Mouse (Mus musculus): ENCODE results near the gene Msh2. TPM values are rescaled to one million over a fixed set of nuclear protein-coding genes. Genes with fewer than 3 reads are reported as not detected.

Msh2 gene
- polyA plus RNA-seq, 1 experiment from 2014 or later, result 99.7 TPM

DNA sequence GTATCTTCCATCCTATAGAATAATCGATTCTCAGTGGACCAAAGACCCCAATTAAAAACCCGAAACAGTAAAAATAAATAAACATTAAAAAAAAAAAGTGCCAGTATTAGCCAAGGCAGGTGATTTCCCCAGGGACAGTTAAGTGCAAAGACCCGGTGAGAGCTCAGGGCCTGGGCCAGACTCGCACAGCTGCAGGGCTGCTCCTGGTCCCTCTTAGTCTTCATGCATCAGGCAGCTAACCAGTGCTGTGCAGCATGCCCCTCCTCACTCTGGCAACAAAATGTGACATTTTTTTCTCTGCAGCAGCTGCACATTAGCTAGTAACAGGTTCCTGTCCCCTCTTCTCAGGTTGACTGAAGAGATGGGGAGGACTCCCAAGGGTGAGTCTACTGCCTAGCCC is 59.8 kb downstream of the Msh2 start:
- DNase-seq (ENCODE audit: low spot score), result no peak
- H3K27ac ChIP-seq (ENCODE audit: low read depth, low read length), result no peak overlapping the region
- no peaks in the 10 kb centered on the region for H3K27me3 ChIP-seq (ENCODE audit: control insufficient read depth, insufficient read depth, low read length)
- H3K4me2 ChIP-seq (ENCODE audit: low read depth, low read length, severe bottlenecking), result no peak overlapping the region
- no peaks in the 10 kb centered on the region for H3K4me1 ChIP-seq (replicated peaks; ENCODE audit: control insufficient read depth, insufficient read depth, low read length)
- peaks cover 2% of the 10 kb centered on the region; the same call in 1 of the 2 replicates for H3K9me3 ChIP-seq (ENCODE audit: control insufficient read depth, low read length)
- 85% methylated on average over 4 of the region's 4 CpGs for WGBS
- no peak overlapping the region for H3K9ac ChIP-seq (ENCODE audit: low read length)
- no peaks in the 10 kb centered on the region; the same call in 1 of the 2 replicates for H3K36me3 ChIP-seq (ENCODE audit: control insufficient read depth, insufficient read depth, low read length)
- ATAC-seq (replicated peaks; ENCODE audit: low FRiP score), result no peak
- H3K4me3 ChIP-seq (ENCODE audit: low read depth, low read length), result no peak overlapping the region

DNA sequence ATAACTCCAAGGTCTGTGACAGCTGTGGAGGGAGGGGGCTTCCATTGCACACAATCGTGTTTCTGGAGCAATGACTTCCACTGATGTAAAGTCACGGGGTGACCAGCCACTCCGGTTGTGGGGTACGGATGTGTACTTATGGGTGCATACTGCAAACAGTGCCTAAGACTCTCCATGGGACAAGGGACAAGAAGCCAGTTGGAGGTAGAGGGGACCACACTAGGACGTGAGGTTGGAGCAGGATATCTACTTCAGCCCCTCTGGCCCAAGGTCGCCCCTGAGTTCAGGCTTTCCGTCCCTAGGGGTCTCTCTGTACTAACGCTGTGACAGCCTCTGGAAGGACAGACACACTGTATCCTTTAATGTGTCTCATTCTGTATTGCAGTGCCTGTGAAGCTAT is 62.3 kb downstream of the Msh2 start:
- Histone ChIP-seq H3K4me3 (ENCODE audit: low read depth, low read length) (no peak overlapping the region), H3K9ac (ENCODE audit: low read length) (no peak overlapping the region), H3K4me2 (ENCODE audit: low read depth, low read length, severe bottlenecking) (no peak overlapping the region), H3K27me3 (ENCODE audit: control insufficient read depth, insufficient read depth, low read length) (no peaks in the 10 kb centered on the region), H3K27ac (ENCODE audit: low read depth, low read length) (no peak overlapping the region), H3K9me3 (ENCODE audit: control insufficient read depth, low read length) (no peaks in the 10 kb centered on the region), H3K4me1 (replicated peaks; ENCODE audit: control insufficient read depth, insufficient read depth, low read length) (no peaks in the 10 kb centered on the region), H3K36me3 (ENCODE audit: control insufficient read depth, insufficient read depth, low read length) (no peaks in the 10 kb centered on the region)
- DNase-seq (ENCODE audit: low spot score) (no peak), ATAC-seq (replicated peaks; ENCODE audit: low FRiP score) (no peak)
- WGBS, result 87% methylated on average over 8 of the region's 8 CpGs

DNA sequence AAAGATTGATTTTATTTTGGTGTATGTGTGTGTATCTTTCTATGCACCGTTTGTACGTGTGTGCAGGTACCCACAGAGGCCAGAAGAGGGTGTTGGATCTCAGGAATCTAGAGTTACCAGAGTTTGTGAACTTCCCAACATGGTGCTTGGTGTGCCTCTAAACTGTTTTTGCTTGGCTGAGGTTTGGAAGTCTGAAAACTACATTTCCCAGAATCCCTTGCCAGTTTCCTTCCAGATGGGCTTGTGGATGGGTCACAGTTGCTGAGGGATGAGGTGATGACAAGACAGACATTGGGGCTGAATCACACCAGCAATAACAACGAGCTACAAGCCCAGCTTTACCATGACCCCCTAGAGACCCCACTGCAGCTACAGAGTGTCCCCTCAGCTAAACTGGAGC is 65.0 kb downstream of the Msh2 start:
- Histone ChIP-seq H3K4me3 (ENCODE audit: low read depth, low read length) (no peak overlapping the region), H3K9me3 (ENCODE audit: control insufficient read depth, low read length) (no peaks in the 10 kb centered on the region), H3K27me3 (ENCODE audit: control insufficient read depth, insufficient read depth, low read length) (no peaks in the 10 kb centered on the region), H3K27ac (ENCODE audit: low read depth, low read length) (no peak overlapping the region), H3K4me2 (ENCODE audit: low read depth, low read length, severe bottlenecking) (no peak overlapping the region), H3K36me3 (ENCODE audit: control insufficient read depth, insufficient read depth, low read length) (no peaks in the 10 kb centered on the region), H3K4me1 (replicated peaks; ENCODE audit: control insufficient read depth, insufficient read depth, low read length) (no peaks in the 10 kb centered on the region), H3K9ac (ENCODE audit: low read length) (no peak overlapping the region)
- ATAC-seq (replicated peaks; ENCODE audit: low FRiP score), result no peak
- 80% methylated on average over 3 of the region's 3 CpGs for WGBS
- DNase-seq (ENCODE audit: low spot score), result no peak

DNA sequence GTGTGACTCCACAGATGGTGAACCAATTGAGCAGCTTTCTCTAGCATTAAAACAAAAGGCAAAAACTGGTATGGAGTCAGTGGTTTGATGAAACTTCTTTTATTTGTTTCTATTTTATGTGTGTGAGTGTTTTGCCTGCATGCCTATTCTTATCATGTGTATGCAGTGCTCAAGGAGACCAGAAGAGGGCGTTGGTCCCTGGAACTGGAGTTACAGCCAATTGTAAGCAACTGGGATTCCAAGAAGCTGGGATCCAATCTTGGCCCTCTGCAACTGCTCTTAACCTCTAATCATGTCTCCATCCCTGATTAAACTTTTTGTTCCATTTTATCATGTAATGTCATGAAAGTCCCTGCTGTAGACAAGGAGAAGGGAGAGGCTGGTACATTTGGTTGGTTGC is 67.7 kb downstream of the Msh2 start:
- no peak for DNase-seq (ENCODE audit: low spot score)
- Histone ChIP-seq H3K27me3 (ENCODE audit: control insufficient read depth, insufficient read depth, low read length) (peaks cover 6% of the 10 kb centered on the region), H3K27ac (ENCODE audit: low read depth, low read length) (no peak overlapping the region), H3K36me3 (ENCODE audit: control insufficient read depth, insufficient read depth, low read length) (no peaks in the 10 kb centered on the region), H3K9me3 (ENCODE audit: control insufficient read depth, low read length) (no peaks in the 10 kb centered on the region), H3K9ac (ENCODE audit: low read length) (no peak overlapping the region), H3K4me1 (replicated peaks; ENCODE audit: control insufficient read depth, insufficient read depth, low read length) (no peaks in the 10 kb centered on the region), H3K4me3 (ENCODE audit: low read depth, low read length) (no peak overlapping the region), H3K4me2 (ENCODE audit: low read depth, low read length, severe bottlenecking) (no peak overlapping the region)
- no peak for ATAC-seq (replicated peaks; ENCODE audit: low FRiP score)
- WGBS, result 60% methylated on average over 1 of the region's 1 CpGs

DNA sequence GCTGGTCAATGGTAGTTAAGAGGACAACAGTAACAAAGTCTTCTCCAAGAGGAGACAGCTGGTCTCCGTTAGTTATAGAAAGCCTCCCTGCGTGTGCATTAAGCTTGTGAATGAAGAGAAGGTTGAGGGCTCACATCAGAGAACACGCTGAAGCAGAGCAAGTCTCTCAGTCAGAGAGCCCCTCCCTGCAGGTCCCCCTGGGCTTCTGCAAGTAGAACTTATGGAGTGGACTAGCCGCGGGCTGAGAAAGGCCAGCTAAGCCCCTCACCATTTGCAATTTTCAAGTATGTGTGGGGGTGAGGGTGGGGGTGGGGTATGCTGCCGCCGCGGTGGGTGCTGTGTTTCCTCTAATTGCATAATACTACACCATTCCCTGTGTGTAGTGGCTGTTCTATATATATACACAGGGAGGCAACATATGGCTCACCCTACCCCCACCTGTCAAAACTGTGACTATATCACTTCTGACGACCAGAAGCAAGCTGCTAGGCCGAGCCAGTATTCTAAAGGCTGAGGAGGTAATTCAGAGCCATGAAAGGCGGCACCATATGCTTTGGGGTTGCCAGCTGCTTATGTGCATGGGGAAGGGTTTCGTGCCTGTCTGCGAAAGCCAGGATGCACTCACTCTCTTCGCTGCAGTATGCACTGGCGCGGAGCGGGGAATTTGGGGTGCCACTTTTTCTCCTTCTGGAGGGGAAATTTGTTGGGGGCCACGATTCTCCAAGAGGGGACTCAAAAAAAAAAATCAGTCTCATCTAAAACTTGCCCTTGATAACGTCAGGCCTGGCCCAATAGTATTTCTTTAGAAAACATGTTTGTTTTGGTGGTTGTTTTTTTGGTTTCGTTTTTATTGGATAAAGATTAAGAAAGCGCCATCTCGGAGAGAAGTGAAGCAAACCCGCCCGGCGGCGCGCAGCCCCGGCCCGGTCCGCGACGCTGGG is 73.1 kb downstream of the Msh2 start:
- Histone ChIP-seq H3K27me3 (ENCODE audit: control insufficient read depth, insufficient read depth, low read length) (peaks cover 37% of the 10 kb centered on the region), H3K4me3 (ENCODE audit: low read depth, low read length) (peak overlapping the region; percentile 48), H3K9ac (ENCODE audit: low read length) (peak overlapping the region; percentile 48), H3K4me1 (replicated peaks; ENCODE audit: control insufficient read depth, insufficient read depth, low read length) (peaks cover 9% of the 10 kb centered on the region; the same call in 1 of the 2 replicates), H3K4me2 (ENCODE audit: low read depth, low read length, severe bottlenecking) (peak overlapping the region; percentile 92), H3K27ac (ENCODE audit: low read depth, low read length) (no peak overlapping the region), H3K9me3 (ENCODE audit: control insufficient read depth, low read length) (no peaks in the 10 kb centered on the region), H3K36me3 (ENCODE audit: control insufficient read depth, insufficient read depth, low read length) (no peaks in the 10 kb centered on the region)
- DNase-seq (ENCODE audit: low spot score) (peak; percentile 65), ATAC-seq (replicated peaks; ENCODE audit: low FRiP score) (peak; percentile 76)
- 13% methylated on average over 32 of the region's 32 CpGs for WGBS

DNA sequence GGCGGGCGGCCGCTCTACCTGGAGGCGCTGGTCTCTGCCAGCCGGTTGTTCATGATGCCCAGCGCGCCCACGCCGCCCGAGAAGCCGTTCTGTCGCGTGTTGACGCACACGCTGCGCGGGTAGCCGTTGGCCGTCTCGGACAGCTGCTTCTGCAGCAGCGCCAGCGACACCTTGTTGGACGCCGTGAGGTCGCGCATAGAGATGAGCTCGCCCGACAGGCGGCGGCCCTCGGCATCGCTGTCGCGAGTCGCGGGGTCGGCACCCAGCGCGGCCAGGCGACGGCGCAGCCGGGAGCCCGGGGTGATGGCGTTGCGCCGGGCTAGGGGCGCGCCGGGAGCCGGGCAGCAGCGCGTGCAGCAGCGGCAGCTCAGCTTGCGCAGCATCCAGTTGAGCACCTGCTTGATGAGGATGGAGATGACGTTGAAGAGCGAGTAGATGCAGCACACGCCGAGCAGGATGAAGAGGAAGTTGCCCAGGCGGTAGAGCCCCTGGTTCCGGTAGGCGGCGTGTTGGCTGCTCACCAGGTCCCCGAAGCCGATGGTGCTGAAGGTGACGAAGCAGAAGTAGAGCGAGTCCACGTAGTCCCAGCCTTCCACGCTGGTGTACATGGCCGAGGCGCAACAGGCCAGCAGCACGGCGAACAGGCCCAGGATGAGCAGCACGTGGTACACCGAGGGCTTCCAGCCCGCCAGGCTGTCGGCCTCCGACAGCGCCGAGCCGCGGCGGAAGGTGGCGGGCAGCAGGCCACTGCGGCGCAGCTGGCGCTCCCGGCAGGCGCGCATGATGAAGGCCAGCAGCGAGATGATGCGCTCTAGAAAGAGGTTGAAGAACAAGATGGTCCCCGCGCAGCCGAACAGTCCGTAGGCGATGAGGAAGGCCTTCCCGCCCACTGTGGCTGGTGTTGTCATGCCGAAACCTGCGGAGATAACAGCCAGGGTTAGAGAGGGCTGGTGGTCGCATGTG is 74.1 kb downstream of the Msh2 start:
- Histone ChIP-seq H3K9me3 (ENCODE audit: control insufficient read depth, low read length) (no peaks in the 10 kb centered on the region), H3K27me3 (ENCODE audit: control insufficient read depth, insufficient read depth, low read length) (peaks cover 37% of the 10 kb centered on the region), H3K4me1 (replicated peaks; ENCODE audit: control insufficient read depth, insufficient read depth, low read length) (peaks cover 9% of the 10 kb centered on the region; the same call in 1 of the 2 replicates), H3K4me3 (ENCODE audit: low read depth, low read length) (peak overlapping the region; percentile 48), H3K4me2 (ENCODE audit: low read depth, low read length, severe bottlenecking) (peak overlapping the region; percentile 92), H3K36me3 (ENCODE audit: control insufficient read depth, insufficient read depth, low read length) (no peaks in the 10 kb centered on the region), H3K9ac (ENCODE audit: low read length) (peak overlapping the region; percentile 48), H3K27ac (ENCODE audit: low read depth, low read length) (0 out of 2 replicates have a peak overlapping the region, but pooled peaks have one; percentile 7)
- 3% methylated on average over 101 of the region's 101 CpGs for WGBS
- DNase-seq (ENCODE audit: low spot score) (peak; percentile 74), ATAC-seq (replicated peaks; ENCODE audit: low FRiP score) (peak; percentile 75)

DNA sequence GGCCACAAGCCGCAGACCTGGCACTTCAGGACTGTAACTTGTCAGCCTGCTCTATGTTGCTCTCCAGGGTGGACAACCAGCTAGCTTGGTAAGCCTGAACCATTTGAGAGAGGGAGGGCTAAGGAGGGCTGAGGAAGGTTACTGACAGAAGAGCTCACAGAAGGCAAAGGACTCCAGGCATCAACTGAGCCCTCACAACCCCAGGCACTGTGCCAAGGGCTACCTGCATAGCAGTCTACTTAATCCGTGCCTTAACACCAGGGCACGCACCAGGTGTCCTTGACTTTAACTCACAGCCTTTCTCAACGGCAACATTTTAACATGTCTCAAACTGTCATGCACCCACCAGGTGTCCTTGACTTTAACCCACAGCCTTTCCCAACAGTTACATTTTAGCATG is 88.2 kb downstream of the Msh2 start:
- H3K4me2 ChIP-seq (ENCODE audit: low read depth, low read length, severe bottlenecking), result no peak overlapping the region
- no peak for ATAC-seq (replicated peaks; ENCODE audit: low FRiP score)
- no peak for DNase-seq (ENCODE audit: low spot score)
- H3K27ac ChIP-seq (ENCODE audit: low read depth, low read length), result no peak overlapping the region
- H3K9ac ChIP-seq (ENCODE audit: low read length), result no peak overlapping the region
- no peaks in the 10 kb centered on the region for H3K9me3 ChIP-seq (ENCODE audit: control insufficient read depth, low read length)
- H3K36me3 ChIP-seq (ENCODE audit: control insufficient read depth, insufficient read depth, low read length), result no peaks in the 10 kb centered on the region
- no peaks in the 10 kb centered on the region for H3K4me1 ChIP-seq (replicated peaks; ENCODE audit: control insufficient read depth, insufficient read depth, low read length)
- 93% methylated on average over 4 of the region's 4 CpGs for WGBS
- H3K4me3 ChIP-seq (ENCODE audit: low read depth, low read length), result no peak overlapping the region
- no peaks in the 10 kb centered on the region for H3K27me3 ChIP-seq (ENCODE audit: control insufficient read depth, insufficient read depth, low read length)

DNA sequence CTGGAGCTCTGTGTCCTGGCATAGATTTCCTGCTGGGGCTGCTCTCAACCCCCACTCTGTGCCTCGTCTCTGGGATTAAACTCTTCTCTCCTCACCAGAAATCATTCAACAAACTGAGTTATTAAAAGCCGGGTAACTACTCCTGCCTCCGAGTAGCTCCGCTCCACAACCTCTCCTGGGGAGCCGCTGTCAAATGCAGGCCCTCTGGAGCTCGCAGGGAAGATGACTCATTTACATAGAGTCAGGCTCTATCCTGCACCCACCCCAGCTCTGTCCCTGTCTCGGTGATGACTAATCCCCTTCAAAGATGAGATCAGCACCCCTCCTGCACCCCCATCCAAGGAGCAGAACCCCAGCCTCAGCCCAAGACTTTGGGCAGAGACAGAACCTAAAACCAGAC is 91.0 kb downstream of the Msh2 start:
- H3K4me2 ChIP-seq (ENCODE audit: low read depth, low read length, severe bottlenecking), result no peak overlapping the region
- H3K4me3 ChIP-seq (ENCODE audit: low read depth, low read length), result no peak overlapping the region
- H3K9ac ChIP-seq (ENCODE audit: low read length), result no peak overlapping the region
- H3K4me1 ChIP-seq (replicated peaks; ENCODE audit: control insufficient read depth, insufficient read depth, low read length), result no peaks in the 10 kb centered on the region
- H3K36me3 ChIP-seq (ENCODE audit: control insufficient read depth, insufficient read depth, low read length), result no peaks in the 10 kb centered on the region
- H3K27ac ChIP-seq (ENCODE audit: low read depth, low read length), result no peak overlapping the region
- ATAC-seq (replicated peaks; ENCODE audit: low FRiP score), result no peak
- no peak for DNase-seq (ENCODE audit: low spot score)
- H3K9me3 ChIP-seq (ENCODE audit: control insufficient read depth, low read length), result no peaks in the 10 kb centered on the region
- 38% methylated on average over 7 of the region's 7 CpGs for WGBS
- no peaks in the 10 kb centered on the region for H3K27me3 ChIP-seq (ENCODE audit: control insufficient read depth, insufficient read depth, low read length)
